Mouse (Mus musculus) heart, embryonic 11.5 days (tissue): ENCODE results near the gene Mlip. TPM values are rescaled to one million over a fixed set of nuclear protein-coding genes. Genes with fewer than 3 reads are reported as not detected.

Experiments used
- ATAC-seq: fragments of 200-750 bp; cut with Nextera tagmentation; replicated peaks from 2 replicates; pipeline ENCODE4 v1.8.0; 2017; ENCODE audit warnings: moderate library complexity; ENCODE audit not compliant: insufficient number of reproducible peaks, low FRiP score, low TSS enrichment
- H3K27ac ChIP-seq: fragments of 300-500 bp; sonication (generic); 2 replicates; pipeline ENCODE4 v1.5.1; 2014; ENCODE audit warnings: mild to moderate bottlenecking, low read depth, low read length
- H3K27me3 ChIP-seq: fragments of 300-500 bp; sonication (generic); 2 replicates; pipeline ENCODE4 v1.6.1; 2014; ENCODE audit warnings: mild to moderate bottlenecking, low read length, mixed read lengths; ENCODE audit not compliant: control insufficient read depth, insufficient read depth
- H3K36me3 ChIP-seq: fragments of 300-500 bp; sonication (generic); 2 replicates; pipeline ENCODE4 v1.6.1; 2014; ENCODE audit warnings: mild to moderate bottlenecking, low read length, moderate library complexity, mixed read lengths; ENCODE audit not compliant: control insufficient read depth, insufficient read depth
- H3K4me1 ChIP-seq: fragments of 300-500 bp; sonication (generic); 2 replicates; pipeline ENCODE4 v1.6.1; 2014; ENCODE audit warnings: low read length; ENCODE audit not compliant: control insufficient read depth, insufficient read depth
- H3K4me2 ChIP-seq: fragments of 300-500 bp; sonication (generic); 2 replicates; pipeline ENCODE4 v1.6.1; 2014; ENCODE audit warnings: mild to moderate bottlenecking, moderate library complexity
- H3K4me3 ChIP-seq: fragments of 300-500 bp; sonication (generic); 2 replicates; pipeline ENCODE4 v1.5.1; 2014; ENCODE audit warnings: low read depth, low read length
- H3K9ac ChIP-seq: fragments of 300-500 bp; sonication (generic); 2 replicates; pipeline ENCODE4 v1.6.1; 2014; ENCODE audit warnings: mild to moderate bottlenecking, low read depth, low read length, moderate library complexity
- H3K9me3 ChIP-seq: fragments of 300-500 bp; sonication (generic); replicated peaks from 2 replicates; pipeline ENCODE4 v1.6.1; 2016; ENCODE audit warnings: low read length; ENCODE audit not compliant: control insufficient read depth
- WGBS: fragments of 180-500 bp; shearing (Covaris S2); extraction: QIAGEN DNeasy Blood & Tissue Kit; methylation state at CpG from one replicate; pipeline ENCODE4 v1.1.7; 2014; ENCODE audit not compliant: insufficient replicate concordance; 5-methylcytosine and 5-hydroxymethylcytosine counted together
- polyA plus RNA-seq: library from polyadenylated mRNA; unstranded; fragments of >200 nt; fragmentation: Nextera tagmentation; extraction: Ambion mirVana; gene quantifications from 2 replicates; pipeline ENCODE4 v1.2.1, GENCODE M21; 2014

Mlip gene
- polyA plus RNA-seq, 1 experiment from 2014 or later: 78.5 TPM

- Histone ChIP-seq H3K36me3 (0 out of 2 replicates have a peak, but pooled peaks cover under 1% of the 10 kb centered on the region), H3K9ac (no peak overlapping the region), H3K9me3 (no peaks in the 10 kb centered on the region), H3K4me2 (no peak overlapping the region), H3K27me3 (no peaks in the 10 kb centered on the region), H3K27ac (no peak overlapping the region), H3K4me1 (no peaks in the 10 kb centered on the region; the same call in 1 of the 2 replicates), H3K4me3 (no peak overlapping the region)
- 83% methylated on average over 3 of the region's 3 CpGs for WGBS
- ATAC-seq: no peak
Measured at GRCm38 (mm10) chr9:77254514-77254913, 98.3 kb downstream of the Mlip start.

DNA sequence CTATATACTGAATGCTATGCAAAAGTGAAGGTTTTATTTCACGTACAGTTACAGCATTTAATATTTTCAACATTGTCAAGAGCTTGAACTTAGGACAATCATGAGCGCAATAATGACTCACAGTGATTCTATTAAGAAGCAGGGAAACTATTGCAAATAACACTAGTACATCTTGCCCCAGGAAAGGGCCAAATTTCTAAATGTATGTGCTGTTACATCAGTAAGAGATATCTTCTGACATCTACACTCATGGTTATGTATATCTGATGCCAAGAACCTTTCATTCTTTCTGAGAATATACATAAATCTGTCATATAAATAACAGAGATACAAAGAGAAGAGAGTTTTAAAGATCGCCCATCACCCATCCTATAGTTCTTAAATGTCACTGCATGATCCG is 100.0 kb downstream of the Mlip start:
- Histone ChIP-seq H3K9me3 (no peaks in the 10 kb centered on the region), H3K9ac (no peak overlapping the region), H3K27me3 (no peaks in the 10 kb centered on the region), H3K4me3 (no peak overlapping the region), H3K36me3 (peaks cover 4% of the 10 kb centered on the region; the same call in 1 of the 2 replicates), H3K27ac (no peak overlapping the region), H3K4me1 (no peaks in the 10 kb centered on the region; the same call in 1 of the 2 replicates), H3K4me2 (no peak overlapping the region)
- ATAC-seq: no peak
- 87% methylated on average over 4 of the region's 4 CpGs for WGBS

DNA sequence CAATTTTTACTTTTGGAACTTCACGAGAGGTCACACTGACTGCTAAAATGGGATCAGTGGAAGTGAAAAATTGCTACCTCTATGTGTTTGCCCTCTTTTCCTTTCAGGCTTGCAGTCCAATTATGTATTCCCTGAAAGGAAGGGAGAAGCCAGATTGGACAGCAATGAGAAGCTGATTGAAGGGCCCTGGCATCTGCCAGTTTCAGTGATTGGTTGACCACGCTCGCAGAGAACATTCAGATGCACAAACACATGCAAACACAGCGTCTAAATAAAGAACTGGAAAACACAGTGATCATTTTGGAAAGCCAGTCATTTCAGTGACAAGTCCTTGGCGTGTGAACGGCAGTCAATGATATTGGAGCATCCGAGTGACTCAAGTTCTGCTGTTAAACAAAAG is 100.6 kb downstream of the Mlip start:
- Histone ChIP-seq H3K4me3 (no peak overlapping the region), H3K27ac (no peak overlapping the region), H3K4me2 (no peak overlapping the region), H3K27me3 (no peaks in the 10 kb centered on the region), H3K9me3 (no peaks in the 10 kb centered on the region), H3K4me1 (no peaks in the 10 kb centered on the region; the same call in 1 of the 2 replicates), H3K36me3 (peaks cover 4% of the 10 kb centered on the region; the same call in 1 of the 2 replicates), H3K9ac (no peak overlapping the region)
- 76% methylated on average over 7 of the region's 7 CpGs for WGBS
- no peak for ATAC-seq

GRCm38 (mm10) chr9:77251511-77252112 is 101.2 kb downstream of the Mlip start:
- H3K27me3 ChIP-seq: no peaks in the 10 kb centered on the region
- H3K36me3 ChIP-seq: peaks cover 4% of the 10 kb centered on the region; the same call in 1 of the 2 replicates
- no peak for ATAC-seq
- H3K4me1 ChIP-seq: no peaks in the 10 kb centered on the region; the same call in 1 of the 2 replicates
- no peaks in the 10 kb centered on the region for H3K9me3 ChIP-seq
- H3K27ac ChIP-seq: no peak overlapping the region
- 78% methylated on average over 16 of the region's 18 CpGs for WGBS
- H3K4me2 ChIP-seq: no peak overlapping the region
- H3K4me3 ChIP-seq: no peak overlapping the region
- no peak overlapping the region for H3K9ac ChIP-seq

- Histone ChIP-seq H3K4me2 (no peak overlapping the region), H3K27ac (no peak overlapping the region), H3K9ac (no peak overlapping the region), H3K4me1 (no peaks in the 10 kb centered on the region), H3K4me3 (no peak overlapping the region), H3K36me3 (no peaks in the 10 kb centered on the region), H3K27me3 (no peaks in the 10 kb centered on the region), H3K9me3 (no peaks in the 10 kb centered on the region)
- no peak for ATAC-seq
- 53% methylated on average over 1 of the region's 1 CpGs for WGBS
Measured at GRCm38 (mm10) chr9:77198250-77198649, 154.5 kb downstream of the Mlip start.

GRCm38 (mm10) chr9:77179486-77179885 is 173.3 kb downstream of the Mlip start:
- H3K9ac ChIP-seq: no peak overlapping the region
- 81% methylated on average over 3 of the region's 3 CpGs for WGBS
- H3K4me2 ChIP-seq: no peak overlapping the region
- no peak for ATAC-seq
- no peaks in the 10 kb centered on the region for H3K27me3 ChIP-seq
- H3K4me3 ChIP-seq: no peak overlapping the region
- no peaks in the 10 kb centered on the region for H3K9me3 ChIP-seq
- H3K27ac ChIP-seq: no peak overlapping the region
- H3K36me3 ChIP-seq: no peaks in the 10 kb centered on the region
- H3K4me1 ChIP-seq: no peaks in the 10 kb centered on the region

- ATAC-seq: no peak
- Histone ChIP-seq H3K4me1 (no peaks in the 10 kb centered on the region), H3K27me3 (no peaks in the 10 kb centered on the region), H3K4me2 (no peak overlapping the region), H3K9me3 (no peaks in the 10 kb centered on the region), H3K9ac (no peak overlapping the region), H3K4me3 (no peak overlapping the region), H3K36me3 (no peaks in the 10 kb centered on the region), H3K27ac (no peak overlapping the region)
- WGBS: 75% methylated on average over 3 of the region's 3 CpGs
Measured at GRCm38 (mm10) chr9:77175870-77176269, 176.9 kb downstream of the Mlip start.

DNA sequence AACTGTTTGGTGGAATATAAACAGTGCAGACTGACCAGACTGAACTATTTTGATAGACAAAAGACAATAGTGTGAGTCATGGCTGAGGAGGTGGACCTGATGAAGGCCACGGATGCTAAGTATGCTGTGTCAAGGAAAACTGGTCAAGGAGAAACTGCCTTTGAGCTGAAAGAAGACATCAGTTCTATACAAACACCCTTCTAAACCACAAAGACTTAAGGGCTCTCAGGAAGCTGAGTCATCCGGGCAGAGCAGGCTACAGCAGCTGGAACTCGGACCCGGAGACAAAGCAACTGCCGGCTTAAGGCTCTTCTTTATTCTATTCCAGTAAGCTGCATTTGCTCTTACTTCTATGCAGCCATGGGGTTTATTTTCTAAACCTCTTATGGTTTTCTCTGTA is 180.7 kb downstream of the Mlip start:
- Histone ChIP-seq H3K27me3 (no peaks in the 10 kb centered on the region), H3K4me1 (no peaks in the 10 kb centered on the region), H3K4me2 (no peak overlapping the region), H3K27ac (no peak overlapping the region), H3K9me3 (no peaks in the 10 kb centered on the region), H3K9ac (no peak overlapping the region), H3K36me3 (no peaks in the 10 kb centered on the region), H3K4me3 (no peak overlapping the region)
- ATAC-seq: no peak
- WGBS: 73% methylated on average over 5 of the region's 5 CpGs

DNA sequence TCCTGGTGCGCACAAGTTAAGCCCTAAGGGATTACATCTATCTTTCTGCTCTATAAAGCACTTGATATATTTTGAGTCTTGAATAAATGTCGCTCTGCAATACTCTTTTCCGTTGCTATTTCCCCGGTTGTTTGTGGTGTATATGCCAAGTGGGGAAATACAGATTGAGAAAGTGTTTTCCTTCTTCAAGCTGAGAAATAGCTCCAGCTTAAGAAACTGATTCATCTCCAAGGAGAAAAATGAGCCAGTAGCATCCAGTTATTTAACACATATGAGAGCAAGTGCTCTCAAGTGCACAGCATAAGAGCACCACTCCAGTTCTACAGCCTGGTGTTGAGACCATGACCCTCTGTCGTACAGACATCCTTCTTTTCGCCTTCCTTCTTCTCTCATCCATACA is 186.9 kb downstream of the Mlip start:
- Histone ChIP-seq H3K27ac (no peak overlapping the region), H3K9me3 (no peaks in the 10 kb centered on the region), H3K4me1 (no peaks in the 10 kb centered on the region), H3K27me3 (no peaks in the 10 kb centered on the region), H3K36me3 (no peaks in the 10 kb centered on the region), H3K4me2 (no peak overlapping the region), H3K4me3 (no peak overlapping the region), H3K9ac (no peak overlapping the region)
- 81% methylated on average over 6 of the region's 6 CpGs for WGBS
- ATAC-seq: no peak
